Mouse (Mus musculus) liver, adult 2 months (tissue): ENCODE measurements at regions not wholly inside any gene's neighbourhood (a gene's known extent, or its start where the extent isn't known, plus 50 kb on each side); places are given as distances from the start of the nearest gene placed in this dataset.

ENCODE experiments used
- DNase-seq: peaks from one replicate; pipeline ENCODE4 v3.0.0-alpha.2; 2011; ENCODE audit warnings: low read depth, low spot score; ENCODE audit errors: extremely low read depth
- H3K27ac ChIP-seq: fragments of 200-500 bp; replicated peaks from 2 replicates; pipeline ENCODE4 v1.5.1; 2012; ENCODE audit warnings: low read depth, mild to moderate bottlenecking, control low read depth, inconsistent platforms, low read length; ENCODE audit not compliant: insufficient read depth
- H3K27me3 ChIP-seq: fragments of 200-500 bp; 2 replicates; pipeline ENCODE4 v1.6.1; 2012; ENCODE audit warnings: mild to moderate bottlenecking, moderate library complexity, low read length, inconsistent platforms; ENCODE audit not compliant: control insufficient read depth, insufficient read depth
- H3K36me3 ChIP-seq: fragments of 200-500 bp; 2 replicates; pipeline ENCODE4 v1.6.1; 2012; ENCODE audit warnings: low read length, inconsistent platforms; ENCODE audit not compliant: control insufficient read depth, insufficient read depth
- H3K4me1 ChIP-seq: fragments of 200-500 bp; 2 replicates; pipeline ENCODE4 v1.6.1; 2011; ENCODE audit warnings: low read length; ENCODE audit not compliant: control insufficient read depth, insufficient read depth
- H3K4me3 ChIP-seq: fragments of 200-500 bp; 2 replicates; pipeline ENCODE4 v1.5.1; 2011; ENCODE audit warnings: low read depth, mild to moderate bottlenecking, control low read depth, low read length, moderate library complexity; ENCODE audit not compliant: insufficient read depth
- H3K79me2 ChIP-seq: fragments of 200-500 bp; 2 replicates; pipeline ENCODE4 v1.6.1; 2012; ENCODE audit warnings: inconsistent platforms, mild to moderate bottlenecking, low read length, moderate library complexity; ENCODE audit not compliant: control insufficient read depth, insufficient read depth
- H3K9ac ChIP-seq: fragments of 200-500 bp; 2 replicates; pipeline ENCODE4 v1.6.1; 2012; ENCODE audit warnings: low read depth, mild to moderate bottlenecking, control low read depth, inconsistent platforms, low read length
- CTCF ChIP-seq: fragments of 200-500 bp; IDR thresholded peaks from 2 replicates; pipeline ENCODE4 v1.5.1; 2011; ENCODE audit warnings: low read depth, low read length, control low read depth
- POLR2A ChIP-seq: fragments of 200-500 bp; IDR thresholded peaks from 2 replicates; pipeline ENCODE4 v1.6.1; 2011; ENCODE audit warnings: low read length, control low read depth; ENCODE audit not compliant: insufficient read depth; ENCODE audit errors: extremely low read depth
- WGBS: fragments of 180-500 bp; shearing (Covaris S2); methylation state at CpG from one replicate; pipeline ENCODE4 v1.1.7; 2018; 5-methylcytosine and 5-hydroxymethylcytosine counted together

DNA sequence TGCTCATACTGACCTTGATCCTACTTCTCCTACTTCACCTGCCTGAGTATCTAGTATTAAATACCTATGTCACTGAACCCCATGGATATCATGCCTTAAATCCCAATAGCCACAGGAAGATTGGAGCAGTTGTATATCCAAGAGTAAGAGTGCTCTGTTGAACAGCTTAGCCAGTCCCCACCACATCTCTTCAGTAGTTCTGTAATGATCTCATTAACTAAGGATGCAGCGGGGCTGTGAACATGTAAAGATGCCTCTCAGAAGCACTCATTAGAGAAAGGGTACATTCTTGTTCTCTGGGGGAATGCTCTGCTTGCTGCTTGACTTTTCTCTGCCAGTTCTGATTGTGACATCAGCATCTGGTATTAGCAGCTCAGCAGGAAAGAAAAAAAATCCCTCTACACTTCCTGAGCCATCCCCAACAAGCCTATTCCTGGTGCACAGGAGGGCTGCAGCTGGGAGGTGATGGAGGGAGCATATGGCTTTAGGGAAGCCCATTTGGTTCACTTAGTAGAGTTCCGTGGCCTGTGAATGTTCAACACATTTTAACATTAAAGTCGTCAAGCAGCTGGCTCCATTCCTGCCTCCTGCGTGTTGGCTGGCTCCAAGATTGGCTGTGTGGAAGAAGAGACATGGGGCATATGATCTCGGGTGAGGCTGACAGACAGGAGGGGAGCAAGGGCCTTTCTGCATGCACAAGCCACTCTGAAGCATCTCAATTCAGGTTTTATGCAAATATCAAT, 613.1 kb upstream of the Auts2 start:
- Histone ChIP-seq H3K27me3 (no peaks in the 10 kb centered on the region), H3K36me3 (no peaks in the 10 kb centered on the region), H3K9ac (no peak overlapping the region), H3K4me1 (no peaks in the 10 kb centered on the region), H3K27ac (no peak overlapping the region), H3K79me2 (no peaks in the 10 kb centered on the region), H3K4me3 (no peak overlapping the region)
- DNase-seq = no peak
- WGBS = 65% methylated on average over 5 of the region's 5 CpGs
- TF ChIP-seq POLR2A (no peak), CTCF (no peak)

DNA sequence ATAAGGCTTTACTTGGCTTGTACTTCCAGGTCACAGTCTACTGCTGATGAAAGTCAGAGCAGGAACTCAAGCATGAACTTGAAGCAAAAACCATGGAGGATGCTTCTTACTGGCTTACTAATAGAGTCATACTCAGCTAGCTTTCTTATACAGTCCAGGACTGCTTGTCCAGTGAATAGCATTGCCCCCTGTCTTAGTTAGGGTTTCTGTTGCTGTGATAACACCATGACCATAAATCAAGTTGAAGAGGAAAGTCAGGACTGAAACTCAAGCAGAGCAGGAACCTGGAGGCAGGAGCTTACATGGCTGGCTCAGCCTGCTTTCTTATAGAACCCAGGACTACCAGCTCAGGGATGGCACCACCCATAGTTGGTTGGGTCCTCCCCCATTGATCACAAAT, 602.9 kb upstream of the Auts2 start:
- Histone ChIP-seq H3K4me1 (no peaks in the 10 kb centered on the region), H3K79me2 (no peaks in the 10 kb centered on the region), H3K27ac (no peak overlapping the region), H3K4me3 (no peak overlapping the region), H3K9ac (no peak overlapping the region), H3K36me3 (no peaks in the 10 kb centered on the region), H3K27me3 (no peaks in the 10 kb centered on the region)
- no peak for DNase-seq
- TF ChIP-seq CTCF (no peak), POLR2A (no peak)

DNA sequence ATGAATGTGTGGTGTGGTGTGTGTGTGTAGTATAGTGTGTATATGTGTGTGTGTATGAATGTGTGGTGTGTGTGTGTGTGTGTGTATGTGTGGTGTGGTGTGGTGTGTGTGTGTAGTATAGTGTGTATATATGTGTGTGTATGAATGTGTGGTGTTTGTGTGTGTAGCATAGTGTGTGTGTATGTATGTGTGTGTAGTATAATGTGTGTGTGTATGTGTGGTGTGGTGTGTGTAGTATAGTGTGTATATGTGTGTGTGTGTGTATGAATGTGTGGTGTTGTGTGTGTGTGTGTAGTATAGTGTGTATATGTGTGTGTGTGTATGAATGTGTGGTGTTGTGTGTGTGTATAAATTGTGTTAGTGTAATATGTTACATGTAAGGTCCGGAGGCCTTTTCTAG, 600.5 kb upstream of the Auts2 start:
- H3K79me2 ChIP-seq = no peaks in the 10 kb centered on the region
- H3K36me3 ChIP-seq = no peaks in the 10 kb centered on the region
- 96% methylated on average over 1 of the region's 1 CpGs for WGBS
- TF ChIP-seq CTCF = no peak
- no peak for TF ChIP-seq POLR2A
- no peaks in the 10 kb centered on the region for H3K4me1 ChIP-seq
- H3K9ac ChIP-seq = no peak overlapping the region
- no peaks in the 10 kb centered on the region for H3K27me3 ChIP-seq
- no peak overlapping the region for H3K27ac ChIP-seq
- no peak overlapping the region for H3K4me3 ChIP-seq
- DNase-seq = no peak

DNA sequence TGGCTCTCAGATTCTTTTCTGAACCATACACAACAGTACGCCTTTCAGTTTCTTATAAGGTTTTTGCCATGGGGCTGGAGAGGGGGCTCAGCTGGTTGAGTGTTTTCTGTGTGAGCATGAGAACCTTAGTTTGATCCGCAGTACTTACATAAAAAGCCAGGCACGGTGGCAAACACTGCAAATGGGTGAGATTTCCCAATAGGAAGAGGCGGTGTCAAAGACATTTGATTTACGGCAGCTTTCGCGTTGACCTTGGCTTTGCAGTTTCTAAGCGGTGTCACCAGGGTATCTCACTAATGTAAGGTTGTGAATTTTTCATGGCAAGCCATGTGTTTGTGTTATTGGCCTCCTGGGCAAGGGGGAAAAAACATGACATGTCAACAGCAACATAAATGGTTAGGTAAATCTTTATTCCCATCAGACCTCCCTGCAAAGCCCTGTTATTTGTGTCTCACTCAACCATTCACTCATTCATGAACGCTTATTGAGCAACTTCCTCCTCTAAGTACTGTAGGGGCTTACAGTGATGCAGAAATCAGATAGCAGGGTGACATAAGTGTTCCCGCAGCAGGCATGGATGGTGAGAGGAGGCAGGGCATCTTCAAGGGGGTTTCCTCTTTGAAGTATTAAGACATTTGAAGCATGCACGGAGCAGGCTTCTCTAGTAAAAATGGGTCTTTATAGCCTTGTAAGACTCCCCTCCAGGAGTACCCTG, 599.4 kb upstream of the Auts2 start:
- Histone ChIP-seq H3K4me3 (no peak overlapping the region), H3K27ac (no peak overlapping the region), H3K79me2 (no peaks in the 10 kb centered on the region), H3K27me3 (no peaks in the 10 kb centered on the region), H3K9ac (no peak overlapping the region), H3K4me1 (no peaks in the 10 kb centered on the region), H3K36me3 (no peaks in the 10 kb centered on the region)
- DNase-seq = no peak
- WGBS = 62% methylated on average over 11 of the region's 11 CpGs
- TF ChIP-seq POLR2A = no peak
- TF ChIP-seq CTCF = no peak

DNA sequence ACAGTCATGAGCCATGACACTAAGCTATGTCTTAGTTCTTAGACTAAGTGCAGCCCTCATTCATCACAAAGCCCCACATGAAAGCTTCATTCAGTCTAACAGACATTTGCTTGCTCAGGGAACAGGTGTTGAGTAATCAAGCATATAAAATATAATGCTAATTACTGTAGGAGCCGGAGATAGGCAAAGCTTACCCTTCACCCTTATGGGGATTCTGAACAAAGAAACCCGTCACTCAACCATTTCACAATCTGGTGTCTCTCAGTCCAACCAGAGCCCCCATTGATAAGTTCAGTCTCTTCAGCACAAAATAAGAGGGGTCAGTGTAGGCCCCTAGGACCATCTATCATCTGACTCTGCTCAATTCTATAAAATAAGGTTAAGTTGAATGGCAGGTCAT, 587.9 kb upstream of the Auts2 start:
- Histone ChIP-seq H3K27me3 (no peaks in the 10 kb centered on the region), H3K27ac (no peak overlapping the region), H3K4me3 (no peak overlapping the region), H3K4me1 (no peaks in the 10 kb centered on the region), H3K79me2 (no peaks in the 10 kb centered on the region), H3K9ac (no peak overlapping the region), H3K36me3 (no peaks in the 10 kb centered on the region)
- WGBS = 95% methylated on average over 2 of the region's 2 CpGs
- no peak for TF ChIP-seq POLR2A
- TF ChIP-seq CTCF = no peak
- DNase-seq = no peak

DNA sequence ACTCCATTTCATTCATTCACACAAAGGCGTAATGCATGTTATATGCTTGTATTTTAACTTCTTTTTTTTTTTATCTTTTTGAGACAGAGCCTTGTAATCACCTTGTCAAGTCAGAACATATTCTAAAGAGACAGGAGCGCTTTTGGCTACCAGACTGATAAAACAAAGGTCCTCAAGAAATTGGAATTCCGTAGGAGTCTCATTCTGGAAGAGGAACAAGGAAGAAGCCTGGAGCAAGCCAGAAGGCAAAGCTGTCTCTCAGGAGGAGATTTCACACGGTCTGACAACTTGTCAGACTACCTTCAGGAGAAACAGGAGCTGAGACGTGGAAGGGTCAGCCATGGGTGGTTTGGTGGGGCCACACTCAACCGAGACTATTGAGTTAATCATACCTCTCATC, 587.2 kb upstream of the Auts2 start:
- H3K79me2 ChIP-seq = no peaks in the 10 kb centered on the region
- no peak overlapping the region for H3K27ac ChIP-seq
- no peak for DNase-seq
- WGBS = 78% methylated on average over 6 of the region's 6 CpGs
- H3K27me3 ChIP-seq = no peaks in the 10 kb centered on the region
- TF ChIP-seq POLR2A = no peak
- TF ChIP-seq CTCF = no peak
- no peaks in the 10 kb centered on the region for H3K36me3 ChIP-seq
- H3K4me3 ChIP-seq = no peak overlapping the region
- no peaks in the 10 kb centered on the region for H3K4me1 ChIP-seq
- H3K9ac ChIP-seq = no peak overlapping the region
